Mouse (Mus musculus) heart, embryonic 11.5 days (tissue): ENCODE measurements at regions not wholly inside any gene's neighbourhood (a gene's known extent, or its start where the extent isn't known, plus 50 kb on each side); places are given as distances from the start of the nearest gene placed in this dataset.

Experiments used
- ATAC-seq: fragments of 200-750 bp; cut with Nextera tagmentation; replicated peaks from 2 replicates; pipeline ENCODE4 v1.8.0; 2017; ENCODE audit warnings: moderate library complexity; ENCODE audit not compliant: insufficient number of reproducible peaks, low FRiP score, low TSS enrichment
- H3K27ac ChIP-seq: fragments of 300-500 bp; sonication (generic); 2 replicates; pipeline ENCODE4 v1.5.1; 2014; ENCODE audit warnings: mild to moderate bottlenecking, low read depth, low read length
- H3K27me3 ChIP-seq: fragments of 300-500 bp; sonication (generic); 2 replicates; pipeline ENCODE4 v1.6.1; 2014; ENCODE audit warnings: mild to moderate bottlenecking, low read length, mixed read lengths; ENCODE audit not compliant: control insufficient read depth, insufficient read depth
- H3K36me3 ChIP-seq: fragments of 300-500 bp; sonication (generic); 2 replicates; pipeline ENCODE4 v1.6.1; 2014; ENCODE audit warnings: mild to moderate bottlenecking, low read length, moderate library complexity, mixed read lengths; ENCODE audit not compliant: control insufficient read depth, insufficient read depth
- H3K4me1 ChIP-seq: fragments of 300-500 bp; sonication (generic); 2 replicates; pipeline ENCODE4 v1.6.1; 2014; ENCODE audit warnings: low read length; ENCODE audit not compliant: control insufficient read depth, insufficient read depth
- H3K4me2 ChIP-seq: fragments of 300-500 bp; sonication (generic); 2 replicates; pipeline ENCODE4 v1.6.1; 2014; ENCODE audit warnings: mild to moderate bottlenecking, moderate library complexity
- H3K4me3 ChIP-seq: fragments of 300-500 bp; sonication (generic); 2 replicates; pipeline ENCODE4 v1.5.1; 2014; ENCODE audit warnings: low read depth, low read length
- H3K9ac ChIP-seq: fragments of 300-500 bp; sonication (generic); 2 replicates; pipeline ENCODE4 v1.6.1; 2014; ENCODE audit warnings: mild to moderate bottlenecking, low read depth, low read length, moderate library complexity
- H3K9me3 ChIP-seq: fragments of 300-500 bp; sonication (generic); replicated peaks from 2 replicates; pipeline ENCODE4 v1.6.1; 2016; ENCODE audit warnings: low read length; ENCODE audit not compliant: control insufficient read depth
- WGBS: fragments of 180-500 bp; shearing (Covaris S2); extraction: QIAGEN DNeasy Blood & Tissue Kit; methylation state at CpG from one replicate; pipeline ENCODE4 v1.1.7; 2014; ENCODE audit not compliant: insufficient replicate concordance; 5-methylcytosine and 5-hydroxymethylcytosine counted together

DNA sequence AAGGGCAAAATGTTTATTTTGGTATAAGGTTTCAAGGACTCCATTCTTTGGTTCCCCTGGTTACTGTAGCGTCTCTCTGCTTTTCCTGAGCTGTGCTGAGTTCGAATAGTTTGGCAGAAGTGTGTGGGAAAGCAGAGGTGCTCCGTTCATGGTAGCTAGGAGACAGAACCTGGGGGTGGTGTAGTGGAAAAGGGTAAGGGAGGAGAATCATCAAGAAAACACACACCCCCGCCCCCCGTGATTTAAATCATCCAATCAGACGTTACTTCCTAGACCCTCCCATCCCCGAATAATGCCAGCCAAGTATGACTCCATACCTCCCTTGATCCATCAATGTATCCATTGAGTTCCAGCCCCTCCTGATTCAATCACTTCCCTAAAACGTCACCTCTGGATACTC is 418.6 kb upstream of the Id4 start:
- Histone ChIP-seq H3K27ac (no peak overlapping the region), H3K4me1 (peaks cover 2% of the 10 kb centered on the region; the same call in 1 of the 2 replicates), H3K9me3 (no peaks in the 10 kb centered on the region), H3K4me2 (no peak overlapping the region), H3K27me3 (no peaks in the 10 kb centered on the region), H3K36me3 (no peaks in the 10 kb centered on the region), H3K9ac (no peak overlapping the region), H3K4me3 (no peak overlapping the region)
- ATAC-seq, result no peak
- 76% methylated on average over 8 of the region's 8 CpGs for WGBS

DNA sequence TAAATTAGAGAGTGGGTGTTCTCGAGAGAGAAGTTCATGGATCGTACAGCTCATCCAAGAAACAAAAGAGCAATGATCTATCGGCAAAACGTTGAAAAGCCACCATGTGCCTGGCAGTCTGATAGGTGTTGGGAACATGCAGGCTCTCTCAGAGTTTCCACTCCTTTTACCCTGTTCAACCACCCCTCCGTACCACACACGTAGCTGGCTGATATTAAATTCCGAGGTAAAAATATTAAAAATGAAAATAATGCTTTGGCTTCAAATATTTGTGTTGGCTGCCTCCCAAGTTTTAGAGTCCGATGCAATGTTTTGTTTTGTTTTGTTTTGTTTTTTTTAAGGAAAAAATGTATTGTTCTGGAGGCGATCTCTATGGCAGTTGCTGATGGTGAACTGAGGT is 418.0 kb upstream of the Id4 start:
- Histone ChIP-seq H3K36me3 (no peaks in the 10 kb centered on the region), H3K4me3 (no peak overlapping the region), H3K9me3 (no peaks in the 10 kb centered on the region), H3K27ac (no peak overlapping the region), H3K27me3 (no peaks in the 10 kb centered on the region), H3K9ac (no peak overlapping the region), H3K4me2 (no peak overlapping the region), H3K4me1 (peaks cover 2% of the 10 kb centered on the region; the same call in 1 of the 2 replicates)
- WGBS, result 78% methylated on average over 9 of the region's 9 CpGs
- ATAC-seq, result no peak

DNA sequence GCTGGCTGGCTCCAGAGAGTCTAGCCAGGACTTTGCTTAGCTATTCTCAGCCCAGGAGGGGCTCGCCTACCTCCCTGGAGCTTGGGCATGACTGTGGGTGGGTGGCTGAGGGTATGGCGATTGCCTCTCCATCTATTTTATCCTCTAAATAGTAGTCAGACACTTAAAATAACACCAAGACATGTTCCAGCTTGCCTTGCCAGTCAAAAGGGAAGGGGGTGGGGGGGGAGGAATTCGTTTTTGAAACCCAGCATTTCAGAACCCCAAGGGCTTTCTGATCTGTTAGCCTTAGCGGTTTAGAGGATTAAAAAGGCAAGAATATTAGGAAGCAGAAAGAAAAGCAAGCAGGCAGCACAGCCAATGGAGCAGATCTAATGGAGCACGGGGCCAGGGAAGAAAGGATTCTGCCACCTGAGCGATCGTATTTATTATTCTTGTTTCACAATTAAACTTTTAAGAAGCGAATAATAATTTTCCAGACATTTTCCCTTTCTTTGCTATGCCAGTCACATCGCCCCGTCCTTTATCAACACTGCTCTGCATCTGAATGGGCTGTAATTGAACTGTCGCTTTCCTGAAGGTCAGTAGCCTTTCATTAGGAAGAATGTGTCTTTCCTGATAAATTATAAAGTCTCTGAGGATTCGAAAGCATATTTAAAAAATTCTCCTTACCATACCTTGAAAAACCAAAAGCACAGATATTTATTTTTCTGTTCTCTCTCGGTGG is 417.3 kb upstream of the Id4 start:
- peaks cover 2% of the 10 kb centered on the region; the same call in 1 of the 2 replicates for H3K4me1 ChIP-seq
- ATAC-seq, result no peak

DNA sequence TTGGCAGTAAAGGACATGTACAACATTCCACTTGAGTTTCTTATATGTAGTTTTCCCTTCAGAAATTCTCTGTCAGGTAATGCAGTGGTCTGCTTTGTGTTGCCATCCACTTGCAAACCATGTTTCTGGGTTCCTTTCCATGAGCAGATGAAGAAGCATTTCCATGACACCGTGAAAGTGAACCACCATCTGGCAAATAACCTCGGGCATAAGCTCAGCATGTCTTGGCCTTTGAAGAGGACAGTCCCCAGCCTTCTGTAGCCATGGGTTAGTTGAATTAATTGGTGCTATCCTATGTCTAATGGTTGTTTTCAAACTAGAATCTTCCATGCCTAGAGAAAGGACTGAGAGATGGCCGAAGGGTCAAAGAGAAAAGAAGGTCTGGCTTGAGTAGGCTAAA is 414.3 kb upstream of the Id4 start:
- Histone ChIP-seq H3K4me1 (peaks cover 2% of the 10 kb centered on the region; the same call in 1 of the 2 replicates), H3K27me3 (no peaks in the 10 kb centered on the region), H3K4me3 (no peak overlapping the region), H3K9ac (no peak overlapping the region), H3K27ac (no peak overlapping the region), H3K36me3 (no peaks in the 10 kb centered on the region), H3K4me2 (no peak overlapping the region), H3K9me3 (no peaks in the 10 kb centered on the region)
- WGBS, result 84% methylated on average over 3 of the region's 3 CpGs
- ATAC-seq, result no peak

More for the DNA sequence above, 417.3 kb upstream of the Id4 start:
- no peak overlapping the region for H3K27ac ChIP-seq
- 61% methylated on average over 13 of the region's 13 CpGs for WGBS
- H3K9ac ChIP-seq, result no peak overlapping the region
- H3K4me2 ChIP-seq, result no peak overlapping the region
- no peaks in the 10 kb centered on the region for H3K9me3 ChIP-seq
- no peaks in the 10 kb centered on the region for H3K36me3 ChIP-seq
- H3K4me3 ChIP-seq, result no peak overlapping the region
- H3K27me3 ChIP-seq, result no peaks in the 10 kb centered on the region

DNA sequence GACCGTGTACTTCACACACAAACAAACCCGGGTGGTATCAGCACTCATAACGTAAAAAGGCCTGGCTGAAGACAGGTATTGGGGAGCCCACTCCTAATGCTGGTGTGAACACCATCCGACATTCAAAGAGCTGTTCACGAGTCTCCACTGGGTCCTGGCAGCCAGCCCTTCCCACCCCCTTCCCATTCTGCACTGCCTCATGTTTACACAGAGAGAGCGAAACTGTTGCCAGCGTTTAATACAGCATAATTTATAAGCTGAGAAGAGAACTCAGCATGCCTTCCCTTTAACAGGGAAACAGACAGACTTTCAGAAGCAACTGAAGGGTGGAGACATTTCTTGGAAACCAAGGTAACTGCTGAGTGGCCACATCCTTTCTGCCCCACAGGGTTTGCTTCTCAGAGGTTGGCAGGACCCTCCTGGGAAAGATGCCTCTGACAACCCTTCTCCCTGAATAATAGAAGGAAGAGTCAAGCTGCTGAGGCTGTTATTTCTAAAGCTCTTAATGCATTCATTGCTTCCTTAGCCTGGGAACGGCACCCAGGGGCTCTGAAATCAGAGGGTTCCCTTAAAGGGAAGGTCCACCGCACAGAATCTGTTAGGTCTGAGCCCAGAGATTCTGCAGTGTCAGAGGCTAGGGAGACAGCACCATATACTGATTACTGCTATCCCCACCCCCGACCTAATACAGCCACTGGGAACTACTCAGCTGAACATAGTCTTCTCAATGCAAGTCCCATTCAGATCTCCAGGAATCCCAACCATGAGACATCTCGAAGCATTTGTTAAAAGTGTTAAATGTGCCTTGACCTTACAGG is 412.4 kb upstream of the Id4 start:
- Histone ChIP-seq H3K9ac (no peak overlapping the region), H3K27ac (no peak overlapping the region), H3K9me3 (no peaks in the 10 kb centered on the region), H3K4me3 (no peak overlapping the region), H3K27me3 (no peaks in the 10 kb centered on the region), H3K36me3 (no peaks in the 10 kb centered on the region), H3K4me2 (no peak overlapping the region), H3K4me1 (no peaks in the 10 kb centered on the region)
- ATAC-seq, result no peak
- WGBS, result 68% methylated on average over 11 of the region's 11 CpGs

DNA sequence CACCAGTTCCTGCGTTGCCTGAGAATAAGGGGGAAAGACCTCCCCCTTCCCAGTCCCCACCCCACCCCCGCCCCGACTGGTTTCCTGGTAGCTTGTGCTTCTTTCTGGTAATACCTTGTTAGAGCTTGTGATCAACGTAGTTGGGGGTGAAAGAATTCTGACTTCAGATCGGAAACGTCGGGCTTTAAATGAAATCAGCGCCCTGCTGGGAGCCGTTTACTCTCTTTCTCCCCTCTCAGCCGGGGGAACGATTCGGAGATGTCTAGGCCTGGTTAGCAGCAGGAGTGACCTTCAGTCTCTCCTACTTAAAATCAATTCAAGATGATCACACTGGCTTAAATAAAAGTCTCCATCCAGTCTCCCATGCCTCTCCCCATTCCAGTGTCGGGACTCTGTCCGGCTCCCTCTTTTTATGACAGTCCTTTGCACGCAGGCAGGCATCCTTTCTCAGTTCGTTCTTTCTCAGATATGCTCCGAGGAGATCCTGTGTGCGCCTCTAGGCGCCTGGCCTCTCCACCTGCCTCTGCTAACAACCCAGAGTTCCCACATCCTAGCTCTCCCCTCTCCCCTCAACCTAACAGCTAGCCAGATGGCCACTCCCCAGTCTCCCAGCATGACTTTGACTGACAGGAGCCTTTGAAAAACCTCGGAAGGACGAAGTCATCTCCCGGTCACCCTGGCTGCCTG is 405.5 kb upstream of the Id4 start:
- no peak for ATAC-seq
- 4% methylated on average over 22 of the region's 22 CpGs for WGBS
- Histone ChIP-seq H3K4me3 (peak overlapping the region; percentile 20), H3K27ac (no peak overlapping the region), H3K9me3 (no peaks in the 10 kb centered on the region), H3K36me3 (no peaks in the 10 kb centered on the region), H3K4me1 (peaks cover 14% of the 10 kb centered on the region; the same call in 1 of the 2 replicates), H3K9ac (0 out of 2 replicates have a peak overlapping the region, but pooled peaks have one; percentile 18), H3K27me3 (no peaks in the 10 kb centered on the region), H3K4me2 (peak overlapping the region; percentile 65)

DNA sequence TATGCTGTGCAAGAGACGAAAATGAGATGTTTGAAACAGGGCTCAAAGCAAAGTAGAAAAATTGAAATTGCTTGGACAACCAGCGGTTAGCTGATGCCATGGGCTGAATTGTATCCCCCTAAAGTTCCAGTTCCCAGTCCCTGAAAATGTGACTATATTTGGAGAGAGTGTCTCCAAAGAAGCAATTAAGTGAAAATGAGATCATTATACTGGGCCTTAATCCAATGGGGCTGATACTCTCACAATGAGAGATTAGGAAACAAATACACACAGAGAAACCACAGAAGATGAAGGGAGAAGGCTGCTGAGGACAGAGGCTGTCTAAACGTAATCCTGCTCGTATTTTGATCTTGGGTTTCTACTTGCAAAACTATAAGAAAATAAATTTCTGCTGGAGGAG is 402.1 kb upstream of the Id4 start:
- no peak for ATAC-seq
- H3K4me2 ChIP-seq, result no peak overlapping the region
- no peak overlapping the region for H3K4me3 ChIP-seq
- peaks cover 14% of the 10 kb centered on the region; the same call in 1 of the 2 replicates for H3K4me1 ChIP-seq
- WGBS, result 80% methylated on average over 4 of the region's 4 CpGs
- H3K27ac ChIP-seq, result no peak overlapping the region
- H3K27me3 ChIP-seq, result no peaks in the 10 kb centered on the region
- H3K36me3 ChIP-seq, result no peaks in the 10 kb centered on the region
- H3K9me3 ChIP-seq, result no peaks in the 10 kb centered on the region
- H3K9ac ChIP-seq, result no peak overlapping the region

DNA sequence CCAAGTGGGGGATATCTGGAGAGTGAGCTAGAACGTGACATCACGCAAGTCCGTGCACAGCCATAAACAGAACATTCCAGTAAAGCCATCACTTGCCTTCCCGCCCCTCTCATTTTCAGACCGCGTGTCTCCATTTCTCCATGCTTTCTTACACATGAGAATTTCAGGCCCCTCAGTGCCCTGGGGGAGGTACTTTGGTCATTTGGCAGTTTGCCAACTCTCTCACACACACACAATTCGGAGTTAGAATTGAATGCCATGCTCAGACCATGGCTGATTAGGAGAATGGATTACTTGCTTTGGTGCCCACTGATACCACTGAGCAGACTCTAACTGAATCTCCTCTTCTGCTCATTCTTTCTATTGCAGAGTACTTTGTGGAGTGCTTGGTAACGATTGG is 400.7 kb upstream of the Id4 start:
- ATAC-seq, result no peak
- H3K27me3 ChIP-seq, result no peaks in the 10 kb centered on the region
- no peaks in the 10 kb centered on the region for H3K36me3 ChIP-seq
- H3K27ac ChIP-seq, result no peak overlapping the region
- no peak overlapping the region for H3K4me3 ChIP-seq
- H3K4me1 ChIP-seq, result peaks cover 10% of the 10 kb centered on the region; the same call in 1 of the 2 replicates
- WGBS, result 74% methylated on average over 8 of the region's 8 CpGs
- no peaks in the 10 kb centered on the region for H3K9me3 ChIP-seq
- no peak overlapping the region for H3K4me2 ChIP-seq
- H3K9ac ChIP-seq, result no peak overlapping the region
